In genomic region chr4:88471528-88471927, GRCm38 (mm10) we compare ENCODE assay signal across 46 mouse cellular contexts. TPM values are rescaled to one million over a fixed set of nuclear protein-coding genes. Genes with fewer than 3 reads are reported as not detected.
"Had no signal": no experiment of that assay in that cellular context is flagged by ENCODE, and none has a peak within 500 bp of the region (broad histone marks: within the 10 kb centered on the region; RNA-seq: fewer than 3 reads in every experiment).

No protein-coding gene starts in this region.

- ATAC-seq: liver, embryonic 12.5 days; liver, postnatal 0 days; lung, postnatal 0 days; midbrain, embryonic 13.5 days; midbrain, embryonic 15.5 days; midbrain, embryonic 16.5 days had no signal

- H3K4me1 ChIP-seq: limb, embryonic 12.5 days; limb, embryonic 13.5 days; limb, embryonic 15.5 days; liver, embryonic 12.5 days; liver, embryonic 13.5 days; liver, embryonic 15.5 days; midbrain, embryonic 15.5 days; neural tube, embryonic 12.5 days had no signal

- H3K36me3 ChIP-seq: limb, embryonic 10.5 days; limb, embryonic 12.5 days; limb, embryonic 13.5 days; limb, embryonic 15.5 days; liver, embryonic 12.5 days; liver, embryonic 13.5 days; liver, embryonic 15.5 days; lung, embryonic 15.5 days; midbrain, embryonic 10.5 days; midbrain, embryonic 12.5 days; midbrain, embryonic 13.5 days; midbrain, embryonic 15.5 days; neural tube, embryonic 12.5 days had no signal

- H3K4me3 ChIP-seq: limb, embryonic 10.5 days; limb, embryonic 12.5 days; limb, embryonic 13.5 days; limb, embryonic 15.5 days; liver, embryonic 12.5 days; liver, embryonic 13.5 days; liver, embryonic 15.5 days; lung, embryonic 15.5 days; megakaryocyte, embryonic 14.5 days; midbrain, embryonic 10.5 days; midbrain, embryonic 12.5 days; midbrain, embryonic 13.5 days; midbrain, embryonic 15.5 days; myocyte; neural tube, embryonic 12.5 days had no signal

- H3K9me3 ChIP-seq: limb, embryonic 10.5 days; limb, embryonic 12.5 days; limb, embryonic 13.5 days; limb, embryonic 15.5 days; liver, embryonic 12.5 days; liver, embryonic 13.5 days; liver, embryonic 15.5 days; lung, embryonic 15.5 days; megakaryocyte, embryonic 14.5 days; midbrain, embryonic 10.5 days; midbrain, embryonic 12.5 days; midbrain, embryonic 13.5 days; midbrain, embryonic 15.5 days; neural tube, embryonic 12.5 days had no signal

- DNase-seq: left cerebral cortex, postnatal 4 days; liver; liver, embryonic 13.5 days; liver, postnatal 0 days; lung, adult 18-20 months; lung, adult 2 months; lung, embryonic 14.5 days; lung, postnatal 10 days; lung, postnatal 14 days; lung, postnatal 36 days; lung, postnatal 4 days; midbrain, embryonic 14.5 days had no signal

- H3K27ac ChIP-seq: limb, embryonic 10.5 days; limb, embryonic 12.5 days; limb, embryonic 13.5 days; limb, embryonic 15.5 days; liver, embryonic 12.5 days; liver, embryonic 13.5 days; liver, embryonic 14.5 days; liver, embryonic 15.5 days; lung, embryonic 15.5 days; macrophage; midbrain, embryonic 10.5 days; midbrain, embryonic 12.5 days; midbrain, embryonic 13.5 days; midbrain, embryonic 15.5 days; neural tube, embryonic 12.5 days had no signal

- H3K27me3 ChIP-seq: limb, embryonic 12.5 days; limb, embryonic 13.5 days; limb, embryonic 15.5 days; liver, embryonic 12.5 days; liver, embryonic 13.5 days; liver, embryonic 15.5 days; lung, embryonic 15.5 days; megakaryocyte, embryonic 14.5 days; midbrain, embryonic 12.5 days; midbrain, embryonic 13.5 days; midbrain, embryonic 15.5 days; neural tube, embryonic 12.5 days had no signal

RNA-seq across cellular contexts. Expression of gene Ifnb1, which starts 51.0 kb away (rescaled TPM):
- total RNA-seq: left cerebral cortex, adult 8-10 months; left cerebral cortex, postnatal 10 days; left cerebral cortex, postnatal 14 days; left cerebral cortex, postnatal 25 days; left cerebral cortex, postnatal 36 days; left cerebral cortex, postnatal 4 days; liver, adult 2 months; megakaryocyte-erythroid progenitor cell, adult 5-6 weeks; midbrain, postnatal 0 days; monocyte, adult 5-6 weeks had no signal
- polyA plus RNA-seq: limb, embryonic 10.5 days; limb, embryonic 11.5 days; limb, embryonic 12.5 days; limb, embryonic 13.5 days; limb, embryonic 14.5 days; limb, embryonic 15.5 days; liver, adult 2 months; liver, embryonic 11.5 days; liver, embryonic 12.5 days; liver, embryonic 13.5 days; liver, embryonic 14.5 days; liver, embryonic 15.5 days; liver, embryonic 16.5 days; liver, postnatal 0 days; lung, adult 2 months; lung, embryonic 14.5 days; lung, embryonic 15.5 days; lung, embryonic 16.5 days; lung, postnatal 0 days; midbrain, embryonic 10.5 days; midbrain, embryonic 11.5 days; midbrain, embryonic 12.5 days; midbrain, embryonic 13.5 days; midbrain, embryonic 14.5 days; midbrain, embryonic 15.5 days; midbrain, embryonic 16.5 days; midbrain, postnatal 0 days; myocyte; neural tube, embryonic 11.5 days; neural tube, embryonic 12.5 days had no signal
